In the genomic region with DNA sequence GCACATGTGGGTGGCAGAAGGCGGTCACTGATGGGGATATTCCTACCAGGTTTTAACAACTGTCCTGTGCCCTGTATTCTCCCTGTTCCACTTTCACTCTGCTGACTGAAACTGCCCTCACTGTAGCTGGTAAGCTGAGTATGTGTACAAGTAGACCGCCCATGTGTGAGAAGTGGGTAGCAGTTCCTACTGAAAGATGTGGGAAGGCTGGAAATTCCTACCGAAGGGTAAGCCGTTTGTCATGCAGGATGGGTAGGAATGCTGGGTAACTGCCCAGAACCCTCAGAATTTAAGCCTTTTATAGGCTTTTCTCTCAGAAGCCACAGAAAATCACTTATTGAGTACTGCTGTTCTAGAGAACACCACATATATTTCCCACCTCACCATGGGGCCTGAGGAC, we compare ENCODE assay signal across 28 mouse cellular contexts.
DNase-seq lines count a peak whose midpoint lies in the region; ATAC-seq lines count a peak whose summit lies in the region.
"Had no signal": no experiment of that assay in that cellular context is flagged by ENCODE, and none has a peak within 500 bp of the region (broad histone marks: within the 10 kb centered on the region; RNA-seq: fewer than 3 reads in every experiment).

No protein-coding gene starts in this region.

- H3K9me3 ChIP-seq in heart, embryonic 12.5 days (replicated peaks) = no peaks in the 10 kb centered on the region
- H3K9me3 ChIP-seq in liver, embryonic 15.5 days (replicated peaks) = no peaks in the 10 kb centered on the region
- H3K9me3 ChIP-seq in liver, embryonic 12.5 days (replicated peaks) = no peaks in the 10 kb centered on the region
- H3K9me3 ChIP-seq: forebrain, embryonic 12.5 days; G1E; heart, embryonic 15.5 days; kidney, embryonic 15.5 days; liver, embryonic 13.5 days; midbrain, embryonic 15.5 days; neural tube, embryonic 15.5 days; stomach, embryonic 15.5 days had no signal

- H3K27me3 ChIP-seq in heart, embryonic 12.5 days (replicated peaks) = no peaks in the 10 kb centered on the region
- no peaks in the 10 kb centered on the region for H3K27me3 ChIP-seq in liver, embryonic 15.5 days
- no peaks in the 10 kb centered on the region for H3K27me3 ChIP-seq in liver, embryonic 12.5 days (replicated peaks)
- H3K27me3 ChIP-seq: forebrain, embryonic 12.5 days; heart, embryonic 15.5 days; kidney, embryonic 15.5 days; liver, embryonic 13.5 days; midbrain, embryonic 15.5 days; neural tube, embryonic 15.5 days; Patski; stomach, embryonic 15.5 days had no signal

- H3K27ac ChIP-seq in heart, embryonic 12.5 days (ENCODE audit: poor library complexity, severe bottlenecking) = no peak overlapping the region
- 0 out of 2 replicates have a peak overlapping the region, but pooled peaks have one; percentile 14 for H3K27ac ChIP-seq in liver, embryonic 15.5 days (replicated peaks)
- no peak overlapping the region for H3K27ac ChIP-seq in liver, embryonic 12.5 days
- H3K27ac ChIP-seq: forebrain, embryonic 12.5 days; heart, embryonic 15.5 days; kidney, embryonic 15.5 days; liver, embryonic 13.5 days; macrophage; midbrain, embryonic 15.5 days; neural tube, embryonic 15.5 days; stomach, embryonic 15.5 days had no signal

- ATAC-seq in heart, embryonic 12.5 days (ENCODE audit: insufficient number of reproducible peaks, low FRiP score) = no peak
- ATAC-seq in liver, embryonic 15.5 days (ENCODE audit: insufficient read depth) = no peak
- ATAC-seq in liver, embryonic 12.5 days = no peak
- ATAC-seq: forebrain, postnatal 0 days; hindbrain, embryonic 16.5 days; midbrain, embryonic 15.5 days; Patski had no signal

- H3K4me2 ChIP-seq in heart, embryonic 12.5 days = no peak overlapping the region
- H3K4me2 ChIP-seq in liver, embryonic 15.5 days = no peak overlapping the region
- H3K4me2 ChIP-seq in liver, embryonic 12.5 days = no peak overlapping the region
- H3K4me2 ChIP-seq: forebrain, embryonic 12.5 days; heart, embryonic 15.5 days; kidney, embryonic 15.5 days; midbrain, embryonic 15.5 days; neural tube, embryonic 15.5 days; stomach, embryonic 15.5 days had no signal

- DNase-seq in heart, adult 11 months = peak; percentile 29
- DNase-seq in 3T3-L1 (ENCODE audit: low read depth, low spot score) (peak; percentile 12), NIH3T3 (ENCODE audit: low read depth) (peak; percentile 5)
- DNase-seq in cerebellum, postnatal 4 days (ENCODE audit: low spot score in 2 of 2) = no peak
- DNase-seq: adrenal gland, postnatal 14 days; cerebellum, adult 11-12 months; forebrain, postnatal 0 days; gastrocnemius, postnatal 10 days; kidney, adult 18-20 months; lung, adult 2 months; lung, postnatal 10 days; retina, postnatal 1 day; thymus, adult 2 months; thymus, postnatal 36 days had no signal

- H3K4me3 ChIP-seq in heart, embryonic 12.5 days = no peak overlapping the region
- no peak overlapping the region for H3K4me3 ChIP-seq in liver, embryonic 15.5 days (replicated peaks)
- no peak overlapping the region for H3K4me3 ChIP-seq in liver, embryonic 12.5 days
- H3K4me3 ChIP-seq: forebrain, embryonic 12.5 days; heart, embryonic 15.5 days; kidney, embryonic 15.5 days; liver, embryonic 13.5 days; midbrain, embryonic 15.5 days; neural tube, embryonic 15.5 days; stomach, embryonic 15.5 days had no signal

- no peaks in the 10 kb centered on the region for H3K36me3 ChIP-seq in heart, embryonic 12.5 days
- H3K36me3 ChIP-seq in liver, embryonic 15.5 days (replicated peaks) = no peaks in the 10 kb centered on the region
- H3K36me3 ChIP-seq in liver, embryonic 12.5 days = no peaks in the 10 kb centered on the region
- H3K36me3 ChIP-seq: forebrain, embryonic 12.5 days; heart, embryonic 15.5 days; kidney, embryonic 15.5 days; liver, embryonic 13.5 days; midbrain, embryonic 15.5 days; neural tube, embryonic 15.5 days; stomach, embryonic 15.5 days had no signal

- peaks cover 42% of the 10 kb centered on the region for H3K4me1 ChIP-seq in heart, embryonic 12.5 days (replicated peaks)
- peaks cover 28% of the 10 kb centered on the region for H3K4me1 ChIP-seq in liver, embryonic 15.5 days (replicated peaks)
- H3K4me1 ChIP-seq in liver, embryonic 12.5 days = peaks cover 51% of the 10 kb centered on the region

- 90% methylated on average over 4 of the region's 4 CpGs for WGBS in heart, embryonic 12.5 days
- WGBS in liver, embryonic 15.5 days (ENCODE audit: insufficient replicate concordance) = 87% methylated on average over 4 of the region's 4 CpGs
- WGBS in liver, embryonic 12.5 days (ENCODE audit: insufficient replicate concordance) = 90% methylated on average over 4 of the region's 4 CpGs

- H3K9ac ChIP-seq in heart, embryonic 12.5 days = no peak overlapping the region
- no peak overlapping the region for H3K9ac ChIP-seq in liver, embryonic 15.5 days
- no peak overlapping the region for H3K9ac ChIP-seq in liver, embryonic 12.5 days
- H3K9ac ChIP-seq: forebrain, embryonic 12.5 days; forebrain, postnatal 0 days; heart, embryonic 15.5 days; kidney, embryonic 15.5 days; liver, embryonic 13.5 days; midbrain, embryonic 15.5 days; neural tube, embryonic 15.5 days; stomach, embryonic 15.5 days had no signal

Comparison
In these comparisons a context has a peak if more than half of its experiments do, and no peak if none do; other contexts are left out.
1. DNase-seq: peak in heart, adult 11 months (single experiment), 3T3-L1 (single experiment) and NIH3T3 (single experiment); none in cerebellum, postnatal 4 days (0 of 2).